ENCODE assay signal across 15 mouse cellular contexts in genomic region chr6:52180726-52181125, GRCm38 (mm10). TPM values are rescaled to one million over a fixed set of nuclear protein-coding genes. Genes with fewer than 3 reads are reported as not detected.
DNase-seq lines count a peak whose midpoint lies in the region; ATAC-seq and TF ChIP-seq lines count a peak whose summit lies in the region.
"Had no signal": no experiment of that assay in that cellular context is flagged by ENCODE, and none has a peak within 500 bp of the region (broad histone marks: within the 10 kb centered on the region; RNA-seq: fewer than 3 reads in every experiment).

No protein-coding gene starts in this region.

- TF ChIP-seq EP300 in lung, postnatal 0 days (IDR thresholded peaks at IDR 0.05), result no peak

- H3K9me3 ChIP-seq in heart, embryonic 16.5 days (replicated peaks; ENCODE audit: control insufficient read depth, low read length), result no peaks in the 10 kb centered on the region
- no peaks in the 10 kb centered on the region for H3K9me3 ChIP-seq in lung, postnatal 0 days (ENCODE audit: low read length)
- no peaks in the 10 kb centered on the region for H3K9me3 ChIP-seq in intestine, embryonic 16.5 days (ENCODE audit: control insufficient read depth, low read length)
- H3K9me3 ChIP-seq in stomach, embryonic 16.5 days (replicated peaks; ENCODE audit: control insufficient read depth, low read length), result no peaks in the 10 kb centered on the region
- H3K9me3 ChIP-seq: midbrain, embryonic 15.5 days had no signal

- no peaks in the 10 kb centered on the region for H3K4me1 ChIP-seq in heart, embryonic 16.5 days (ENCODE audit: control insufficient read depth, insufficient read depth, low read length)
- H3K4me1 ChIP-seq in lung, postnatal 0 days (ENCODE audit: insufficient read depth, low read depth, low read length), result 0 out of 2 replicates have a peak, but pooled peaks cover 6% of the 10 kb centered on the region
- H3K4me1 ChIP-seq in intestine, embryonic 16.5 days (ENCODE audit: control insufficient read depth, insufficient read depth, low read length), result peaks cover 60% of the 10 kb centered on the region
- peaks cover 33% of the 10 kb centered on the region for H3K4me1 ChIP-seq in stomach, embryonic 16.5 days (ENCODE audit: control insufficient read depth, insufficient read depth, low read length)
- H3K4me1 ChIP-seq: midbrain, embryonic 15.5 days had no signal

- no peak overlapping the region for H3K9ac ChIP-seq in heart, embryonic 16.5 days (ENCODE audit: low read length)
- H3K9ac ChIP-seq in lung, postnatal 0 days (replicated peaks; ENCODE audit: low read depth), result 0 out of 2 replicates have a peak overlapping the region, but pooled peaks have one; percentile 65
- peak overlapping the region; percentile 79 for H3K9ac ChIP-seq in intestine, embryonic 16.5 days (ENCODE audit: low read depth, low read length)
- peak overlapping the region; percentile 91 for H3K9ac ChIP-seq in stomach, embryonic 16.5 days (ENCODE audit: low read length)
- H3K9ac ChIP-seq: midbrain, embryonic 15.5 days had no signal

- peak overlapping the region; percentile 19; the same call in 1 of the 2 replicates for H3K4me2 ChIP-seq in heart, embryonic 16.5 days (ENCODE audit: low read depth, low read length)
- peak overlapping the region; percentile 62 for H3K4me2 ChIP-seq in lung, postnatal 0 days (replicated peaks; ENCODE audit: low read depth, low read length)
- peak overlapping the region; percentile 82 for H3K4me2 ChIP-seq in intestine, embryonic 16.5 days (ENCODE audit: low read depth, low read length)
- H3K4me2 ChIP-seq in stomach, embryonic 16.5 days (ENCODE audit: low read depth, low read length), result peak overlapping the region; percentile 71
- H3K4me2 ChIP-seq: midbrain, embryonic 15.5 days had no signal

- TF ChIP-seq CTCF in lung, postnatal 0 days (IDR thresholded peaks at IDR 0.05), result no peak

- H3K27ac ChIP-seq in heart, embryonic 16.5 days (ENCODE audit: low read length), result no peak overlapping the region
- peak overlapping the region; percentile 39; the same call in 1 of the 2 replicates for H3K27ac ChIP-seq in lung, postnatal 0 days (ENCODE audit: low read length)
- peak overlapping the region; percentile 61 for H3K27ac ChIP-seq in intestine, embryonic 16.5 days (ENCODE audit: low read length)
- H3K27ac ChIP-seq in stomach, embryonic 16.5 days (ENCODE audit: low read length), result peak overlapping the region; percentile 98
- H3K27ac ChIP-seq: midbrain, embryonic 15.5 days had no signal

- no peak for ATAC-seq in heart, embryonic 16.5 days (replicated peaks; ENCODE audit: extremely low read depth, insufficient read depth, low FRiP score)
- no peak for ATAC-seq in lung, postnatal 0 days
- no peak for ATAC-seq in intestine, embryonic 16.5 days
- ATAC-seq in stomach, embryonic 16.5 days (ENCODE audit: insufficient read depth, low FRiP score), result no peak
- ATAC-seq: inflammation-experienced regulatory T-cells, adult 6 months; midbrain, embryonic 15.5 days had no signal

- H3K27me3 ChIP-seq in heart, embryonic 16.5 days (ENCODE audit: control insufficient read depth, insufficient read depth, low read length), result peaks cover 95% of the 10 kb centered on the region
- peaks cover 15% of the 10 kb centered on the region for H3K27me3 ChIP-seq in lung, postnatal 0 days (replicated peaks; ENCODE audit: insufficient read depth, low read length)
- peaks cover 8% of the 10 kb centered on the region for H3K27me3 ChIP-seq in intestine, embryonic 16.5 days (replicated peaks; ENCODE audit: control insufficient read depth, insufficient read depth, low read length)
- H3K27me3 ChIP-seq in stomach, embryonic 16.5 days (ENCODE audit: control insufficient read depth, insufficient read depth, low read length), result no peaks in the 10 kb centered on the region

- H3K4me3 ChIP-seq in heart, embryonic 16.5 days (ENCODE audit: low read length), result no peak overlapping the region
- H3K4me3 ChIP-seq in lung, postnatal 0 days (ENCODE audit: low read depth, low read length), result no peak overlapping the region
- H3K4me3 ChIP-seq in intestine, embryonic 16.5 days (ENCODE audit: low read length), result peak overlapping the region; percentile 63
- H3K4me3 ChIP-seq in stomach, embryonic 16.5 days (replicated peaks; ENCODE audit: low read length), result peak overlapping the region; percentile 60
- H3K4me3 ChIP-seq: midbrain, embryonic 15.5 days had no signal

- 22% methylated on average over 3 of the region's 3 CpGs for WGBS in heart, embryonic 16.5 days
- 29% methylated on average over 3 of the region's 3 CpGs for WGBS in lung, postnatal 0 days
- 42% methylated on average over 3 of the region's 3 CpGs for WGBS in intestine, embryonic 16.5 days
- WGBS in stomach, embryonic 16.5 days, result 38% methylated on average over 3 of the region's 3 CpGs

- no peak for DNase-seq in heart, postnatal 14 days
- DNase-seq in lung, postnatal 0 days (ENCODE audit: low spot score), result no peak
- DNase-seq in lung, postnatal 14 days, result no peak
- DNase-seq in cerebellum, adult 11 months, result no peak
- no peak for DNase-seq in thymus, postnatal 10 days (ENCODE audit: low spot score in 2 of 2)
- DNase-seq: cerebellum, adult 8-10 months; lung, postnatal 36 days; right cerebral cortex, postnatal 14 days had no signal

- intact Hi-C loops in heart, postnatal 14 days (cut with DNase I), result no loop called here

- H3K36me3 ChIP-seq in heart, embryonic 16.5 days (ENCODE audit: control insufficient read depth, insufficient read depth), result no peaks in the 10 kb centered on the region
- H3K36me3 ChIP-seq in lung, postnatal 0 days (ENCODE audit: insufficient read depth, low read length), result no peaks in the 10 kb centered on the region
- no peaks in the 10 kb centered on the region for H3K36me3 ChIP-seq in intestine, embryonic 16.5 days (ENCODE audit: control insufficient read depth, insufficient read depth, low read length)
- H3K36me3 ChIP-seq in stomach, embryonic 16.5 days (ENCODE audit: control insufficient read depth, insufficient read depth, low read length), result no peaks in the 10 kb centered on the region
- H3K36me3 ChIP-seq: midbrain, embryonic 15.5 days had no signal

RNA-seq across cellular contexts. Expression of gene 5730596B20Rik, which starts 3.4 kb away (rescaled TPM):
- 0.13 and 0.32 TPM in 2 replicates for polyA plus RNA-seq in heart, embryonic 16.5 days (2015; fragmentation: Nextera tagmentation; extraction: Ambion mirVana)
- under 1 TPM; 0.17 to 0.20 TPM for total RNA-seq in heart, postnatal 14 days (2021)
- 1.5 and 1.6 TPM in 2 replicates for polyA plus RNA-seq in lung, postnatal 0 days (2015; fragmentation: Nextera tagmentation; extraction: Ambion mirVana)
- polyA plus RNA-seq in intestine, embryonic 16.5 days (2015; fragmentation: Nextera tagmentation; extraction: Ambion mirVana), result 1.5 TPM in 2 replicates
- polyA plus RNA-seq in stomach, embryonic 16.5 days (2015; fragmentation: Nextera tagmentation; extraction: Ambion mirVana), result 2.1 and 2.6 TPM in 2 replicates
- total RNA-seq: layer of hippocampus, postnatal 25 days; MEL had no signal
- polyA plus RNA-seq: inflammation-experienced regulatory T-cells, adult 6 months; midbrain, embryonic 15.5 days had no signal

RNA-seq across cellular contexts. Expression of gene Hoxa4, which starts 10.8 kb away (rescaled TPM):
- 0.54 TPM in 1 of 2 replicates, not detected in the other for polyA plus RNA-seq in heart, embryonic 16.5 days (2015; fragmentation: Nextera tagmentation; extraction: Ambion mirVana)
- under 1 TPM; 0.44 to 0.62 TPM for total RNA-seq in heart, postnatal 14 days (2021)
- 3.7 and 3.9 TPM in 2 replicates for polyA plus RNA-seq in lung, postnatal 0 days (2015; fragmentation: Nextera tagmentation; extraction: Ambion mirVana)
- polyA plus RNA-seq in intestine, embryonic 16.5 days (2015; fragmentation: Nextera tagmentation; extraction: Ambion mirVana), result 1.7 and 2.4 TPM in 2 replicates
- polyA plus RNA-seq in stomach, embryonic 16.5 days (2015; fragmentation: Nextera tagmentation; extraction: Ambion mirVana), result 2.5 and 2.8 TPM in 2 replicates
- total RNA-seq: layer of hippocampus, postnatal 25 days; MEL had no signal
- polyA plus RNA-seq: inflammation-experienced regulatory T-cells, adult 6 months; midbrain, embryonic 15.5 days had no signal

RNA-seq across cellular contexts. Expression of gene Hoxa2, which starts 16.1 kb away (rescaled TPM):
- 1.5 and 2.0 TPM in 2 replicates for polyA plus RNA-seq in heart, embryonic 16.5 days (2015; fragmentation: Nextera tagmentation; extraction: Ambion mirVana)
- total RNA-seq in heart, postnatal 14 days (2021), result under 1 TPM; 0.24 to 0.76 TPM
- polyA plus RNA-seq in lung, postnatal 0 days (2015; fragmentation: Nextera tagmentation; extraction: Ambion mirVana), result 7.2 and 8.2 TPM in 2 replicates
- 5.0 and 5.1 TPM in 2 replicates for polyA plus RNA-seq in intestine, embryonic 16.5 days (2015; fragmentation: Nextera tagmentation; extraction: Ambion mirVana)
- polyA plus RNA-seq in stomach, embryonic 16.5 days (2015; fragmentation: Nextera tagmentation; extraction: Ambion mirVana), result 7.4 and 8.5 TPM in 2 replicates
- total RNA-seq: layer of hippocampus, postnatal 25 days; MEL had no signal
- polyA plus RNA-seq: inflammation-experienced regulatory T-cells, adult 6 months had no signal

RNA-seq across cellular contexts. Expression of gene Hoxa1, which starts 22.6 kb away (rescaled TPM):
- 0.44 and 0.68 TPM in 2 replicates for polyA plus RNA-seq in heart, embryonic 16.5 days (2015; fragmentation: Nextera tagmentation; extraction: Ambion mirVana)
- total RNA-seq in heart, postnatal 14 days (2021), result under 1 TPM; 0.15 to 0.22 TPM
- polyA plus RNA-seq in lung, postnatal 0 days (2015; fragmentation: Nextera tagmentation; extraction: Ambion mirVana), result 0.65 and 1.0 TPM in 2 replicates
- 0.72 and 0.88 TPM in 2 replicates for polyA plus RNA-seq in intestine, embryonic 16.5 days (2015; fragmentation: Nextera tagmentation; extraction: Ambion mirVana)
- polyA plus RNA-seq in stomach, embryonic 16.5 days (2015; fragmentation: Nextera tagmentation; extraction: Ambion mirVana), result 1.4 and 1.5 TPM in 2 replicates
- total RNA-seq: layer of hippocampus, postnatal 25 days; MEL had no signal
- polyA plus RNA-seq: inflammation-experienced regulatory T-cells, adult 6 months had no signal

RNA-seq across cellular contexts. Expression of gene Hoxa5, which starts 23.7 kb away (rescaled TPM):
- polyA plus RNA-seq in heart, embryonic 16.5 days (2015; fragmentation: Nextera tagmentation; extraction: Ambion mirVana), result 1.3 and 3.3 TPM in 2 replicates
- 1 to 10 TPM; 1.4 to 2.1 TPM for total RNA-seq in heart, postnatal 14 days (2021)
- 39.7 and 40.3 TPM in 2 replicates for polyA plus RNA-seq in lung, postnatal 0 days (2015; fragmentation: Nextera tagmentation; extraction: Ambion mirVana)
- 15.3 and 15.5 TPM in 2 replicates for polyA plus RNA-seq in intestine, embryonic 16.5 days (2015; fragmentation: Nextera tagmentation; extraction: Ambion mirVana)
- polyA plus RNA-seq in stomach, embryonic 16.5 days (2015; fragmentation: Nextera tagmentation; extraction: Ambion mirVana), result 8.8 and 11.0 TPM in 2 replicates
- total RNA-seq: layer of hippocampus, postnatal 25 days; MEL had no signal
- polyA plus RNA-seq: inflammation-experienced regulatory T-cells, adult 6 months; midbrain, embryonic 15.5 days had no signal

Comparison
In these comparisons a context has a peak if more than half of its experiments do, and no peak if none do; other contexts are left out.
1. H3K4me2 ChIP-seq: peak in every context shown above with its lines; median percentile 82 in intestine, embryonic 16.5 days; 71 in stomach, embryonic 16.5 days; 62 in lung, postnatal 0 days; 19 in heart, embryonic 16.5 days.
2. H3K4me3 ChIP-seq: peak in intestine, embryonic 16.5 days (single experiment) and stomach, embryonic 16.5 days (single experiment); none in heart, embryonic 16.5 days (single experiment) and lung, postnatal 0 days (single experiment).